Mouse (Mus musculus): ENCODE measurements at regions not wholly inside any gene's neighbourhood (a gene's known extent, or its start where the extent isn't known, plus 50 kb on each side); places are given as distances from the start of the nearest gene placed in this dataset.

DNA sequence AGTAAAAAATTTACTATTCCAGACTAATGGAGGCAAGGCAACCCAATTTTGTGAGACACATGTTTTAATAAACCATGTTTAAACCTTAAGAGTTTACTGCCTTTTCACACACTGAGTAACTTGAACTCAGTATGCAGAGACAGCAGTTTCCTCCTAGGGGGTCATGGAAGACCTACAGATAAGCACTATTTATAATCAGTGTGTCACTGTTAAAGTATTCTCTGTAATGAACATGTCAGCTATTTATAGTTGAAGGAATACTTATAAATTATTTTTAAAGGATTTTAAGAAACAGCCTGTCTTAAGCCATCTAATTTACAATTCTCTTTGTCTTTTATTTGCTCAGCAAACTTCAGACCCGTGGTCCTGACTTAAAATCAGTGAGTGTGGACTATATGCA lies 240.5 kb upstream of the Rnaseh2b start:
- no peak for TF ChIP-seq POLR2AphosphoS5 (IDR thresholded peaks at IDR 0.05; ENCODE audit: insufficient replicate concordance, low read depth, low read length)
- Histone ChIP-seq H3K4me1 (ENCODE audit: insufficient read depth, low read depth, low read length) (no peaks in the 10 kb centered on the region), H3K9me3 (replicated peaks) (no peaks in the 10 kb centered on the region), H3K36me3 (replicated peaks) (no peaks in the 10 kb centered on the region), H3K4me3 (ENCODE audit: low read depth, low read length) (no peak overlapping the region), H3K27me3 (ENCODE audit: insufficient read depth, low read length) (peaks cover 4% of the 10 kb centered on the region; the same call in 1 of the 2 replicates)
- DNase-seq (ENCODE audit: low spot score) (no peak), ATAC-seq (ENCODE audit: extremely low read depth, insufficient number of reproducible peaks, low FRiP score, poor library complexity, severe bottlenecking) (no peak)

DNA sequence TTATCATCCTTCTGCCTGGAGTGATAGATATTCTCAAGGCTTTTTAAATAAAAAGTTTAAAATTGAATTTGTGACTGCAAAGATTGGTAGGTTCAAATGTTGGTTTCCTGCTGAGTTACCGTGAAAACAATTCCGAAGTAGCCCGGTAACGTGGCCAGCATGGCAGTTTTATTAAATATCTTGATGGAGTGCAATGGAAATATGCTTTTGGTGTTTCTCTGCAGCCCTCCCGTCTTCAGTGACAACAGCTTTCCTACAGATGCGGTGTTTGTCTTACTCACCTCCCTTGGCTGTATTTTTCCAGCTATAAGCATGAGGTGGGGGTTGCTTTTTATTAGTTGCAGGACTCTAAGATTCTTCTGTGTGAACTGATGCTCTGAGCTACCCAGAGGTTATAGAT lies 239.4 kb upstream of the Rnaseh2b start:
- ATAC-seq (ENCODE audit: extremely low read depth, insufficient number of reproducible peaks, low FRiP score, poor library complexity, severe bottlenecking), result no peak
- TF ChIP-seq CTCF (IDR thresholded peaks at IDR 0.05; ENCODE audit: low read depth, low read length) (no peak), GATA2 (IDR thresholded peaks at IDR 0.05; ENCODE audit: borderline replicate concordance, low read depth, low read length) (no peak)
- Histone ChIP-seq H3K36me3 (replicated peaks) (no peaks in the 10 kb centered on the region), H3K9me3 (replicated peaks) (no peaks in the 10 kb centered on the region), H3K4me3 (ENCODE audit: low read depth, low read length) (no peak overlapping the region), H3K27me3 (ENCODE audit: insufficient read depth, low read length) (0 out of 2 replicates have a peak, but pooled peaks cover 4% of the 10 kb centered on the region), H3K4me1 (ENCODE audit: insufficient read depth, low read depth, low read length) (no peaks in the 10 kb centered on the region)
- no peak for DNase-seq (ENCODE audit: low spot score)

DNA sequence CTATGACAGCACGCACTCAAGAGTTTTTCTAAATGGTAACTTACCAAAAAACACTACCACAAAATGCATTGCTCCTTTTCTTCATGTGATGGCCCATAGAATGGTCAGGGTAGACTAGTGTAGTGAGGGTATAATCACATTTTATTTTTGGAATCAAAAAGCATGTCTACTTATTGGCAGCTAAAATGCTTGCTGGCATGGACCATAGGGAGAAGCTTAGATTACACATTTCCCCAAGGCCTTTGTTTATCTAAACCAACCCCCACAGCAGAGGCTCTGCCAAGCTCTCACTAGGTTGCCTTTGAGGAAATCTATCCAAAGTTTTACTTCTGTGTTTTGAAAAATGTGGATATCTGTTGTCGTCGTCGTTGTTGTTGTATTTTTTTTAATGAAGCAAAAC lies 235.3 kb upstream of the Rnaseh2b start:
- no peak for TF ChIP-seq POLR2AphosphoS5 (IDR thresholded peaks at IDR 0.05; ENCODE audit: insufficient replicate concordance, low read depth, low read length)
- TF ChIP-seq TAL1 (conservative IDR thresholded peaks at IDR 0.05; ENCODE audit: low read depth, low read length), result no peak
- TF ChIP-seq CTCF (IDR thresholded peaks at IDR 0.05; ENCODE audit: low read depth, low read length), result no peak
- TF ChIP-seq GATA1 (IDR thresholded peaks at IDR 0.05; ENCODE audit: borderline replicate concordance, low read length), result no peak
- TF ChIP-seq GATA2 (IDR thresholded peaks at IDR 0.05; ENCODE audit: borderline replicate concordance, low read depth, low read length), result no peak
- no peak overlapping the region for H3K4me3 ChIP-seq (ENCODE audit: low read depth, low read length)
- DNase-seq (ENCODE audit: low spot score) (no peak), ATAC-seq (ENCODE audit: extremely low read depth, insufficient number of reproducible peaks, low FRiP score, poor library complexity, severe bottlenecking) (no peak)
- no peaks in the 10 kb centered on the region for H3K4me1 ChIP-seq (ENCODE audit: insufficient read depth, low read depth, low read length)
- H3K9me3 ChIP-seq (replicated peaks), result no peaks in the 10 kb centered on the region
- H3K27me3 ChIP-seq (ENCODE audit: insufficient read depth, low read length), result peaks cover 5% of the 10 kb centered on the region; the same call in 1 of the 2 replicates
- no peaks in the 10 kb centered on the region for H3K36me3 ChIP-seq (replicated peaks)

DNA sequence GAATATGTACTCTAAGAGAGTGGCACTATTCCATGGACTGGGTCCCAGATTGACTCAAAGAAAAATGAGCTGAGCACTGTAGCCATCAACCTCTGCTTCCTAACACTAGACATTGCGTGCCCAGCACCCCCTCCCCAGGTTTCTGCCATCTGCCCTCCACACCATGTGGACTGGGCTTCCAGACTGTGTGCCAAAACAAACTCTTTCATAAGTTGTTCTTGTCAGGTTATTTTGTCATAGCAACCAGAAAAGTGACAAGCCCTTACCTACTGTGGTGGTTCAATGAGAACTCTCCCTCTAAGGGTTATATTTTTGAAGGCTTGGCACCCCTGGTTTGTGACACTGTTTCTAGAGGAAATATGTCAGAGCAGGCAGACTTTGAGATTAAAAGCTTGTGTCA lies 234.3 kb upstream of the Rnaseh2b start:
- TF ChIP-seq GATA1 (IDR thresholded peaks at IDR 0.05; ENCODE audit: borderline replicate concordance, low read length) (no peak), POLR2AphosphoS5 (IDR thresholded peaks at IDR 0.05; ENCODE audit: insufficient replicate concordance, low read depth, low read length) (no peak), CTCF (IDR thresholded peaks at IDR 0.05; ENCODE audit: low read depth, low read length) (no peak), TAL1 (conservative IDR thresholded peaks at IDR 0.05; ENCODE audit: low read depth, low read length) (no peak)
- ATAC-seq (ENCODE audit: extremely low read depth, insufficient number of reproducible peaks, low FRiP score, poor library complexity, severe bottlenecking) (no peak), DNase-seq (ENCODE audit: low spot score) (no peak)
- Histone ChIP-seq H3K4me1 (ENCODE audit: insufficient read depth, low read depth, low read length) (no peaks in the 10 kb centered on the region), H3K9me3 (replicated peaks) (no peaks in the 10 kb centered on the region), H3K4me3 (ENCODE audit: low read depth, low read length) (no peak overlapping the region), H3K36me3 (replicated peaks) (no peaks in the 10 kb centered on the region), H3K27me3 (ENCODE audit: insufficient read depth, low read length) (peaks cover 5% of the 10 kb centered on the region; the same call in 1 of the 2 replicates)

DNA sequence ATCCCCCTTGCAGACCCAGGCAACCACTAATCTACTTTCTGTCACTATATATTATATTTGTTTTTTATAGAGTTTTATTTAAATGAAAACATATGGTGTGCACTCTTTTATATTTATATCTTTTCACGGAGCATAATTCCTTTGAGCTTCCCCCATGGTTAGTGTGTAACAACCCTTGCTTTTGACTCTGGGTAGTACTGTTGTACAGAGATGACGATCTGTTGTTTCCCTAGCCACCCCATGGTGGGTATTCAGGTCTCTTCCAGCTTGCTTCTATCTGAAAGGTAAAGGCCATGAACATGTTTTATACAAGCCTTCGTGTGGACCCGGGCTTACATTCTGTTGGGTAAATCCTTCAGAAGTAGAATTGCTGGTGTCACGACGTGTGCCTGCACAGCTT lies 221.2 kb upstream of the Rnaseh2b start:
- no peak for ATAC-seq (ENCODE audit: extremely low read depth, insufficient number of reproducible peaks, low FRiP score, poor library complexity, severe bottlenecking)
- Histone ChIP-seq H3K4me1 (ENCODE audit: insufficient read depth, low read depth, low read length) (no peaks in the 10 kb centered on the region), H3K36me3 (replicated peaks) (no peaks in the 10 kb centered on the region), H3K27me3 (ENCODE audit: insufficient read depth, low read length) (no peaks in the 10 kb centered on the region; the same call in 1 of the 2 replicates), H3K4me3 (ENCODE audit: low read depth, low read length) (no peak overlapping the region), H3K9me3 (replicated peaks) (no peaks in the 10 kb centered on the region)
- DNase-seq (ENCODE audit: low spot score), result no peak
- no peak for TF ChIP-seq TAL1 (conservative IDR thresholded peaks at IDR 0.05; ENCODE audit: low read depth, low read length)

DNA sequence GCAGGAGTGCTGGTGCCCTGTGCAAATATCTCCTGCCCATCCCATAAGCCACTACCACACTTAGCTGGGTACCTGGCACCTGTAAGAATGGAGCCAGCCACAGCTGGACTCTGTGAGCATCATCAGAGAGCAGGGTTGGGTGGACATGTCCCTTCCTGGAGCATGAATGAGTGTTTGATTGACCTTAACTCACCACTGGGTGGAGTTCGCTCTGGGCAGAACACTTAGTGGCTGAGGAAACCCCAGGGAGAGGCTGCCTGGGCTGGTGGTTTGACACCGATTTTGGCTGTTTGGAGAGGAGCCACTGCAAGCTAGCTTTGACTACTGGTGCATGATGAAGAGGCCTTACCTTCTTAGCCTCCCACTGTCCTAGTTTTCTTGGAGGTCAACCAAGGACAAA lies 208.3 kb upstream of the Rnaseh2b start:
- Histone ChIP-seq H3K4me1 (ENCODE audit: insufficient read depth, low read depth, low read length) (no peaks in the 10 kb centered on the region), H3K36me3 (replicated peaks) (no peaks in the 10 kb centered on the region), H3K4me3 (ENCODE audit: low read depth, low read length) (no peak overlapping the region), H3K9me3 (replicated peaks) (no peaks in the 10 kb centered on the region), H3K27me3 (ENCODE audit: insufficient read depth, low read length) (0 out of 2 replicates have a peak, but pooled peaks cover 6% of the 10 kb centered on the region)
- TF ChIP-seq GATA1 (IDR thresholded peaks at IDR 0.05; ENCODE audit: borderline replicate concordance, low read length) (no peak), TAL1 (conservative IDR thresholded peaks at IDR 0.05; ENCODE audit: low read depth, low read length) (no peak), CTCF (IDR thresholded peaks at IDR 0.05; ENCODE audit: low read depth, low read length) (no peak)
- no peak for DNase-seq (ENCODE audit: low spot score)
- no peak for ATAC-seq (ENCODE audit: extremely low read depth, insufficient number of reproducible peaks, low FRiP score, poor library complexity, severe bottlenecking)

DNA sequence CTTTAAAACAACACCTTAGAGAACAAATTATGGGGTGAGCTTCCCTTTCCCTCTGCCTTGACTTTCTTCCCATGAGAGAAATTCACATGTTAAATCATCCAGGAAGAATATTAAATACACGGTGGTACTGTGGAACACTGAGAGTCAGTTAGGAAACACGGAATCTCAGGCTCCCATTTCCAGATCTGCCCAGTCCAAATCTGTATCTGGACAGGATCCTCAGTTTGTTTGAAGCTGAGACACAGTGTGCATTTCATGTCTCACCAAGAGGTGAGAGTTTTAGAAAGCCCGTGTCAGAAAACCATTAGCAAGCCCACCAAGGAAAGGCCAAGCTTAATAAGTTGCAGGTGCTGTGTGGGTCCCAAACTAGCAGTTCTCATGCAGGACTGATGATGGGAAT lies 204.2 kb upstream of the Rnaseh2b start:
- no peak for DNase-seq (ENCODE audit: low spot score)

More for the DNA sequence above, 204.2 kb upstream of the Rnaseh2b start:
- no peak for ATAC-seq (ENCODE audit: extremely low read depth, insufficient number of reproducible peaks, low FRiP score, poor library complexity, severe bottlenecking)
- H3K36me3 ChIP-seq (replicated peaks), result no peaks in the 10 kb centered on the region
- peaks cover 8% of the 10 kb centered on the region; the same call in 1 of the 2 replicates for H3K27me3 ChIP-seq (ENCODE audit: insufficient read depth, low read length)
- no peak overlapping the region for H3K4me3 ChIP-seq (ENCODE audit: low read depth, low read length)
- H3K4me1 ChIP-seq (ENCODE audit: insufficient read depth, low read depth, low read length), result no peaks in the 10 kb centered on the region
- H3K9me3 ChIP-seq (replicated peaks), result no peaks in the 10 kb centered on the region
- TF ChIP-seq POLR2AphosphoS5 (IDR thresholded peaks at IDR 0.05; ENCODE audit: insufficient replicate concordance, low read depth, low read length), result no peak
- no peak for TF ChIP-seq TAL1 (conservative IDR thresholded peaks at IDR 0.05; ENCODE audit: low read depth, low read length)
- TF ChIP-seq CTCF (IDR thresholded peaks at IDR 0.05; ENCODE audit: low read depth, low read length), result no peak
- no peak for TF ChIP-seq GATA2 (IDR thresholded peaks at IDR 0.05; ENCODE audit: borderline replicate concordance, low read depth, low read length)
- TF ChIP-seq GATA1 (IDR thresholded peaks at IDR 0.05; ENCODE audit: borderline replicate concordance, low read length), result no peak

All from G1E (cell line).